Mouse (Mus musculus) kidney, adult 2 months (tissue): ENCODE measurements around the gene Gm21987.

Experiments
- CTCF ChIP-seq: fragments of 200-500 bp; conservative IDR thresholded peaks from 2 replicates; pipeline ENCODE4 v1.5.1; 2011; ENCODE audit warnings: low read depth, mild to moderate bottlenecking, control low read depth, low read length, moderate library complexity, mixed read lengths; ENCODE audit not compliant: insufficient read depth, insufficient read length
- POLR2A ChIP-seq: fragments of 200-500 bp; IDR thresholded peaks from one replicate; pipeline ENCODE4 v1.6.1; 2011; ENCODE audit warnings: low read depth, low read length, control low read depth

DNA sequence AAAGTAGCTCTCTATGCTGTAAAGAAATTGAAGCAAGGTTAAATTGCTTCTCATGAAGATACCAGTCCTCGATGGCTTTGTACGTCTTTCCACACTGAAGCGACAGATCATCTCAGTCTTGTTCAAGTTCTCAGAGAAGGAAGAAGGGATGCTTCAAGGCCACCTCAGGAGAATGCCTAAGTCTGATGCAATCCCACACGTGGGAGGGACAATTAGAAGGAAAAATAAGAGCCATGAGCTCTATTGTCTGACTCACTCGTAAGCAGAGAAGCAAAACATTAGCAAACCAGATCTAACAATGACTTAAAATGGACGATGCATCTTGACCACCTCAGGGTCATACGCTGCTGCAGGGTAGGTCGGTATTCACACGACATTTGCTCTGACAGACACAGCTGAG is 28.3 kb upstream of the Gm21987 start:
- TF ChIP-seq CTCF: no peak
- TF ChIP-seq POLR2A: no peak
